Mouse (Mus musculus): Measurements from ENCODE around the gene Bola1. TPM values are rescaled to one million over a fixed set of nuclear protein-coding genes. Genes with fewer than 3 reads are reported as not detected.
"Not testable (repeated sequence)": the region's sequence is repeated elsewhere in the genome, so short reads cannot be mapped to it uniquely, and the experiment has no call there.

The Bola1 gene
- total RNA-seq, 2 experiments from 2014 or later, result 28.6 to 31.3 TPM

DNA sequence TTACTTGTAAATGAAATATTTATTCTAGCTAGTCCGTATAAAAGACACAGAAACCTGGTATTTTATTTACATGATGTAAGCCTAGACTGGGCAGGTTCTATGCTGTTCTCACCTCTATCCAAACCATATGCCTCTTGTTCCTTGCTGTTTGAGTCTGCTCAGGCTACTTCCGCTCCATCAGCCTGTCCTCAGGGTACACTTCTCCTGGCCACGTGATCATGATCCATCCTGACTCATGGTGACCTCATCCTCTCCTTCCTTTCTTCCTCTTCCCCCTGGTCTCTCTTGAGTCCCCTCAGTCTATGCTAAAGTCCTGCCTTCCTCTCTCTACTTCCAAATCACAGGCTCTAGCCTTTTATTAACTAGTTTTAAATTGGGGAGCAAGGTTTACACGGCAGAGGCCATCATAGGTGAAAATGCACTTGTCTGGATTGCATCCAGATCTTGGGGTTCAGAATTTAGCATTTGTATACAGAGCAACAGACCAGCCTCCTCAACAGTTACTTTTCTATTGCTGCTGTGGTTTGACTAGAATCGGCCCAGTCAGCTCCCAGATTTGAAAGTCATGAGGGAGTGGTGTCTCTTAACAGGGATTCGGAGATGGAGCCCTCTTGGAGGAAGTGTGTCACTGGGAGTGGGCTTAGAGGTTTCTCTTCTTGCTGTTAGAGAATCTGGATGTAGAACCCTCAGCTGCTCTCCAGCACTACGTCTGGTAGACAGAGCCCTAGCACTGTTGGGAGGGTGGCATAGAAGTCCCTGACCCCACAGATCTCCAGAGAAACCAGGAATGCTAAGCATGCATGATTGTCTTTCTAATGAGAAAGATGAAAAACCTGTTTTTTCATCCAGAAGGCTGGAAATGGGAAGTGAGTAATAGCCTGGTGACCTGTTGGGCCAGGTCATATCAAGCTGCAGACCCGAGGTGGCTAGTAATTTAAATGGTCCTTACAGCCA, 7.5 kb upstream of the Bola1 start:
- no peak for DNase-seq

DNA sequence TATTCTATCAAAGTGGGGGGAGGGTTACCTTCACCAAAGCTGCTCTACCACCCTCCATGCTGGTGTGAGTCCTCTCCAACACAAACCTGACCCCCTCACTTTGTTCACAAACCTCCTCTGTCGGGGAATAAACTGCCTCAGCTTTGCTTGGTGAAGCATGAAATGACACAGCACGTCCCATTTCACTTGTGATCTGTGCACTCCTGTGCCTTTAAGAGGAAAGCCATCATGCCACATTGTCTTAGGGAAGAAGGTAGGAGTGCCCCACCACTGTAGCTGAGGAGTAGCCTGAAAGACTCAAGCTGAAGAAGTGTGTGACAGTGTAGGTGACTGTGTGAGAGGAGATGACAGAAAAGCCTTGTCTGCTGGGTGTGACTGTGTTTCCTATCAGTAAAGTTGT, 5.9 kb upstream of the Bola1 start:
- no peak for DNase-seq

DNA sequence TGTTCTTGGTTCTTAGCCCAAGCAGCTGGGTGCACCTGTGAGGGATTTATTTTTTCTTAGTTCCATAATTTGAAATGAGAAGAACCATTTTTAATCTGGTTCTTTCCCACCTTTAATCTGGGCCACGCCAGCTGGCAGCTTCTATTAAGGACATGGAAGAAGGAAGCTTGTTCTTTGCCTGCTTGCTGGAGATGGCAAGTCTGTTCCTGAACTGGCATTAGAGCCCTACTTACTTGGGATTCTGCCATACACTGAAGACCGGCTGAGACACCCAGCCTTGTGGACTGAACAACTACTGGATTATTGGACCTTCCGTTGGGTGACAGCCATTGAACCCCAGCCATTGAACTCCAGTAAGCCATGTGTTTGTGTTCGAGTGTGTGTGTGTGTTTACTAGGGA, 3.3 kb upstream of the Bola1 start:
- no peak for DNase-seq

DNA sequence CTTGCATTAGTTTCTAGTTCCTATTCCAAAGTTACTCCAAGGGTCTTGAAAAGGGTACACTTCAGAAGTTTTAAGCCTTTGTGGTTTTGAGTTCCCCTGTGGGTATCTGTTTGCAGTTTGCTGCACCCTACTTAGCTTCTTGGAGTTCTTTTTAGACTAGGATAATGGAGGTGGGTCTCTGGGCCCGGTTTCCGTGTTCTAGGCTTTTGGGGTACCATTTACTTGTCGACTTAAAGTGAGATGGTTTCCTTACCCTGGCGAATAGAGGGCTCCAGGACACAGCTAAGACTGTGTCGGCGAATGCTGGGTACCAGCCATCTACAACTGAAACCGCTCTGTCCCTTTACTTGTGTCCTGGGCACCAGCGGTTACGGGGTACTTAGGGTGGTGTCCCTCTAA, 2.1 kb upstream of the Bola1 start:
- DNase-seq, result peak; percentile 37

DNA sequence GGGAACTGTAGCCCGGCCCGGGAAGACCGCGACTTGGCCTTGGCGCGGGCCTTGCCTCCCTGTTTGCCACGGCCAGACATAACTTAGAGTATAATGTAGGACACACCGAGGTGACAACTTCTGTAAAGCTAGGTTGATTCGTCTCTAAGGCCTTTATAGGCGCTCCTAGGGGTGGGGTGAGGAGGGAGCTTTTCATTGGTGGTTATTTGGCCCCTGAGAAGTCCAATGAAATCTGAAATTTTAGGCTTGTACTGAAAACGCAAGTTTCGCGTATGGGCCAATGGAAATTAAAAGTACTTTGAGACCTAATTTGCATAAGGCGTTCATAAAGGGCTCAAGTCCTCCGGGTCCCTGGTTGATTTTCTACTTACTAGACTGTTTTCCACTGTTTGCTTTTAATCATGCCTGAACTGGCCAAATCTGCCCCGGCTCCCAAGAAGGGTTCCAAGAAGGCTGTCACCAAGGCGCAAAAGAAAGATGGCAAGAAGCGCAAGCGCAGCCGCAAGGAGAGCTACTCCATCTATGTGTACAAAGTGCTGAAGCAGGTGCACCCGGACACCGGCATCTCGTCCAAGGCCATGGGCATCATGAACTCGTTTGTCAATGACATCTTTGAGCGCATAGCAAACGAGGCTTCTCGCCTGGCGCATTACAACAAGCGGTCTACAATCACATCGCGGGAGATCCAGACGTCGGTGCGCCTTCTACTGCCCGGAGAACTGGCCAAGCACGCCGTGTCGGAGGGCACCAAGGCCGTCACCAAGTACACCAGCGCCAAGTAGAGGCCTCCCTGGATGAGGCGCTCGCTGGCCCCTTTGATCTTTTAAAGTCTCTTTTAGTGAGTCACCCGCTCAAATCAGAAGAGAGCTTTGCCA, 1.5 kb upstream of the Bola1 start, which contains the start of the genes Hist2h2ac and Hist2h2be:
Gene Hist2h2ac (minus strand): TSS at position 116 of the 875 bp plus-strand sequence.
Gene Hist2h2be (plus strand): TSS at position 355 of the 875 bp plus-strand sequence.
- peak; percentile 91 for DNase-seq

DNA sequence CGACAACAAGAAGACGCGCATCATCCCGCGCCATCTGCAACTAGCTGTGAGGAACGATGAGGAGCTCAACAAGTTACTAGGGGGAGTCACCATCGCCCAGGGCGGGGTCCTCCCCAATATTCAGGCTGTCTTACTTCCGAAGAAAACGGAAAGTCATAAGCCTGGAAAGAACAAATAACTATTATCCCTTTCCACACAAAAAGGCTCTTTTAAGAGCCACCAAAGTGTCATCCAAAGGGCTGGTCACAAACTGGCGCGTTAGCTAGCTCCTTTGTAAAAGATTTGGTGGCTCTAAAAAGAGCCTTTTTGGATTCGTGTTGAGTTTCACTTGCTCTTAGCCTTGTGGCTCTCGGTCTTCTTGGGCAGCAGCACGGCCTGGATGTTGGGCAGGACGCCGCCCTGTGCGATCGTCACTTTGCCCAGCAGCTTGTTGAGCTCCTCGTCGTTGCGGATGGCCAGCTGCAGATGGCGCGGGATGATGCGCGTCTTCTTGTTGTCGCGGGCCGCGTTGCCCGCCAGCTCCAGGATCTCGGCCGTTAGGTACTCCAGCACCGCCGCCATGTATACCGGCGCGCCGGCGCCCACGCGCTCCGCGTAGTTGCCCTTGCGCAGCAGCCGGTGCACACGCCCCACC, 739 bp upstream of the Bola1 start:
- peak; percentile 35 for DNase-seq

DNA sequence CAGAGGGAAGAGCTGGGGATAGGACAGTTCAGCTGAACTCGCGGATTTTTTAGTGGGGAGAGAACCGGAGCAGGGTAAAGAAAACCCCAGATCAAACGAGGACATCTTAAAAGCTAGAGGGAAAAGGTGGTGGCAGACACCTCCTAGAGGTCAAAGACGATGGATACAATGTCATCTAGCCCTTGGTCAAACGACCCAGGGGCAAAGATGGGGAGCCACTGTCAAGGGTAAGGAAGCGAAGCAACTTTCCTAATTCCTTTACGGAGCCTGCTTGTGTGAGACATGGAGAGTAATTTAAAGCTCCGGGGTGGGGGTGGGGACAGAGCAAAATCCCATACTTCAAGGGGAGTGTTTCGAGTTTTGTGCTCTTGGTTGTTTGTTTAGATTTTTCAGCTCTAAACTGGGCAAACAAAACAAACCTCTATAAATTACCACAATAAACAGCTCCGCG, 293 bp downstream of the Bola1 start:
- DNase-seq, result peak; percentile 36

DNA sequence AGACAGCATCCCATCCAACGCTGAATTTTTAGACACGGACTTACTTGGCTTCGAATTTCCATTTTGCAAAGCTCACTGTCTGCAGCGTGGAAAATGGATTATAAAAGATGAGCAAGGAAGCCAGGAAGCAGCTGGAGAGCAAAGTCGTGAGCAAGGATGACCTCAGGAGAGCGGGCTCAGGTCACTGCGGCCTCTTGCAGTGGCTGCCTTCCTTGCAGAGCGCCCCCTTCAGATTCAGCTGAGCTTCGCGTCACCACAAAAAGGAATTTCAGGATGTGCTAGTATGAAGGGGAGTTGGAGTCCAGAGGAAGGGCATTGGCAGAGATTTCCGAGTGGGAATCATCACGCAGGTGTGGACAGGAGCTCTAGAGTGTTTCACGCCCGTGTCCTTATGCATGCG, 10.3 kb downstream of the Bola1 start:
- DNase-seq, result peak; percentile 51

DNA sequence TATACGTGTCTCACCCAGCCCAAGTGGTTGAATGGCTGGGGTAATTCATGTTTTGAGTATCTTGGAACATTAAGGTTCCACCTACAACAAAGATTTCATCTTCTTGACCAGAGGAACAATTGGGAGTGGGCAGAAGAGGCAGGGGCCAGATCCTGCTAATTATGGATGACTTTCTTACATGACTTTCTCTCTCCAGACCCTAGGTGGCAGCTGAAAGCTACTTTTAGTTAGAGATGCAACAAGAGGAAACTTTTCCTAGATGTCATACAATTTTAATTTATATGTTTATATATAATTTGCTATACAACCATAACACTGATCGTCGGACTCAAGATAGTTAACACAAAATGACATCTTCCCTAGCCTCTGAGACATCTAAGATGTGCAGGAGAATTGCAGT, 11.7 kb downstream of the Bola1 start:
- no peak for DNase-seq

DNA sequence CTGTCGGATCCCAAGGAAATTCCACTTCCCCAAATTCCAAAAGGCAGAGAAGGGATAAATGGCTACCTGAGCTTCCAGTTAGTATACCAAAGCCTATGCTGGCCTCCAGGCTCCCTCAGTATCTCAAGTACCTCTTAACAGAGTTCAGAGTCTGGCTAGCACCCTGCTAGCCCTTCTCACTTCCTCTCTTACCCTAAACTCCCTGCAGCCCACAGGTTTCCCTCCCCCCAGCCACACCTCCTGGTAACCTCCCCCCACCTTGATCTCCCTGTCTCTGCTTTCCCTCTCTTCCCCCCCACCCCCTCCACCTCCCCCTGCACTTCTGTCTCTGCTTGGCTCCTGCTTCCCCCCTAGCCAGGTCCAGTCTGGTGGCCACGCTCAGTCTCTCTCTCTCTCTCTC, 19.8 kb downstream of the Bola1 start:
- DNase-seq, result no peak

DNA sequence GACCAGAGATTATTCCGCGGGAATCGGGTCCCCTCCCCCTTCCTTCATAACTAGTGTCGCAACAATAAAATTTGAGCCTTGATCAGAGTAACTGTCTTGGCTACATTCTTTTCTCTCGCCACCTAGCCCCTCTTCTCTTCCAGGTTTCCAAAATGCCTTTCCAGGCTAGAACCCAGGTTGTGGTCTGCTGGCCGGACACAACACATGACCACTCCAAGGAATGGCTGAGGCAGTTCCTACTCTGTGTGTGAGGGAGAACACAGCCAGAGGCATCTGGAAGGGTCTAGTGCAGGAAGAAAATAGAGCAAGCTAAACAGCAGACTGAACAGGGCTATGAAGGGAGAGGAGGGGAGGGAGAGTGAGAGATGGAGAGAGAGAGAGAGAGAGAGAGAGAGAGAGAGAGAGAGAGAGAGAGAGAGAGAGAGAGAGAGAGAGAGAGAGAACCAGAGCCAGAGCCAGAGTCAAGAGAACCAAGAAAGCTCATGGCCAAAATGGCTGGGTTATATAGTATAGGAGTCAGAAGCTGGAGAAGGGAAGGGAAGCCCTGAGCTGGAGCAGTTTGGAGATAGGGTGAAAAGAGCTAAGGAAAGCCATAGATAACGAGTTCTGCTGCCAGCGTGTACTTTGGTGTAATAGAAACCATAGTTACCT, 20.8 kb downstream of the Bola1 start:
- not testable (repeated sequence) for DNase-seq

DNA sequence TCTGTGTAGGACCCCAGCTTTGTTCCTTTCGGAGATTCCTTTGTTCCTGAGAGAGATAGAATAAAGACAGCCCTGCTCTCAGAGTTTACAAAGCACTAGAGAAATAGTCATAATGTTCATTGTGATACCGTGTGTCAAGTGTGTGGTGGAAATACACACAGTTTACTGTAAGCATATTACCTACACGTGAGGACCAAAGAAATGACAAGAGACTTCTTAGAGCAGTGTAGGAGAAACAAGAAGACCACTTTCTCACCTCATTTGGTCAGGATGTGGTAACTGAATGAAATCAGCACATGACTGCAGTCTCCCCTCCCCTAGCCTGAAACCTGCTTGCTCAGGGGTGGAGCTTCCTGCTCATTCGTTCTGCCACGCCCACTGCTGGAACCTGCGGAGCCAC, 21.3 kb downstream of the Bola1 start:
- no peak for DNase-seq

DNA sequence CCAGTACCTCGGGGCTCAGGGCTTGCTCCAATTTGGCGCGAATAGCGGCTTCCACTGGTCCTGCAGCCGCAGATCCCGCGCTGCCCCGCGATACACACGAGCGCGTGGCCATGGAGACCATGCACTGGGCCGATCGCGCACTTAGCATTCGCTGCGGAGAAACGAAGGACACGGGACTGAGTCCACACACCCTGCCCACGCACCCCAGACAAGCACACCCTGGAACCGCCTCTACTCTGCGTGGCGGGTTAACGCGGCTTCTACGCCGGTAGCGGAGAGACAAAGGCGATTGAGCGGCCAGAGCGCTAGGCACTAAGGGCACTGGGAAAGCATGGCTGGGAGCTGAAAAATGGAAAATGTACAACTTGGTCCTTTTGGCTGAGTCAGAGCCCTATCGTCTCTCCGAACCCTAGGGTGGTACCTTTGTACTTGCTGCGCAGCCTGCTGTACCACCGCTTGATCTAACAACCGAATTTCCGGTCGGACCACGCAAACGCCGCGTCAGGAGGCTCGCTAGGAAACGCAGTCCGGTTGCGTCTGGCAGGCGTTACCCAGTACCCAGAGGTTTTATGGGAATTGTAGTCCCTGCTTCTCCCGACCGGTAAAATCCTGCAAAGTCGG, 22.3 kb downstream of the Bola1 start:
- DNase-seq, result peak; percentile 90

DNA sequence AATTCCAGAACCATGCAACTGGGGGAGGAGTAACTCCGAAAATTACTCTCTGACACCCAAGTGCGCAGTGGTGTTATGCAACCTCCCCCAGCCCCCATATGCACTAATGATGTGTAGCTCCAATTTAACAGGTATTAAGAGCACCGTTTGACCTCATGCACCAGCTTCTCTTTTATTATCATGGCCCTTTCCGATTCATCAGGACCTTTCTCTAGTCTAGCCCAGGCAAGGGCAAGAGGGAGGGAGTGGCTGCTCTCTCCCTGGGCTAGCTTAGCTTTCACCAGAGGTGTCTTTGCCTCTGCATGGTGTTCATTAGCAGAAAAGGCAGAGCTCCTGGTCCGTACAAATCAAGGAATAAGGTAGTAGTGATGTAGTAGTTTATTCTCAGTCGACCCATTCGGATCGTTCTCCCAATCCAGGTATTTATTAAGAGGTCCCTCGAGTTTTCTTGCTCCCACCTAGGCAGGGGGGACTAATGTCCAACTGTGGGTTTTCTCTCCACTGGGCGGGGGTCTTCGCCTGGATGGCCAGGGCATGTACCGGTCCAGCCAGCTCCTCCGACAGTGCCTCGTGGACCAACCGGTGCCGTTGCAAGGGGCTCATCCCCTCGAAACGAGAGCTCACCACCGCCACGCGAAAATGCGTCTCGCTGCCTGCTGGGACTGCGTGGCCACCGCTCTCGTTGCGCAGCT, 22.9 kb downstream of the Bola1 start:
- DNase-seq, result no peak

DNA sequence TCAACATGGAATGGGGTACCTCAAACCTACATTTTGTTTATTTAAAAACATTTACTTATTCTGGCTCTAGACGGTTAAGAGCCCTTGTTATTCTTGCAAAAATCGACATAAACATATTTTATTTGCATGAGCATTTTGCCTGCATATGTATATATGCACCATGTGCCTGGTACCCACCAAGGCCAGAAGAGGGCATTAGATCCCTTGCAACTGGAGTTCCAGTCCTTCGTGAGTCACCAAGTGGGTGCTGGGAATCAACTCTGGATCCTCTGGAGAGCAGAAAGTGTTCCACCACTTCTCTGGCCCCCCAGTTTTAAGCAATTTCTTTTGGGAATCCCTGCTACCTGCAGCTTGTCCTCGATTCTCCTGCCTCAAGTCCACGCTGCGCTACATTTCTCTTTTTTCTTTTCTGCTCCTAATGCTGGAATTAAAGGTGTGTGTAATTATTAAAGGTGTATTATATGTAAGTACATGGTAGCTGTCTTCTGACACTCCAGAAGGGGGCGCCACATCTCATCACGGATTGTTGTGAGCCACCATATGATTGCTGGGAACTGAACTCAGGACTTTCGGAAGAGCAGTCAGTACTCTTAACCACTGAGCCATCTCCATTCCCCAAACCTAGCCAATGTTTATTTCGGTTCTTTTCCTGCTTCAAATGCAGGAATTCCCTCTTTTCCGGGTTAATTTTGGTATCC, 23.7 kb downstream of the Bola1 start:
- DNase-seq, result no peak

DNA sequence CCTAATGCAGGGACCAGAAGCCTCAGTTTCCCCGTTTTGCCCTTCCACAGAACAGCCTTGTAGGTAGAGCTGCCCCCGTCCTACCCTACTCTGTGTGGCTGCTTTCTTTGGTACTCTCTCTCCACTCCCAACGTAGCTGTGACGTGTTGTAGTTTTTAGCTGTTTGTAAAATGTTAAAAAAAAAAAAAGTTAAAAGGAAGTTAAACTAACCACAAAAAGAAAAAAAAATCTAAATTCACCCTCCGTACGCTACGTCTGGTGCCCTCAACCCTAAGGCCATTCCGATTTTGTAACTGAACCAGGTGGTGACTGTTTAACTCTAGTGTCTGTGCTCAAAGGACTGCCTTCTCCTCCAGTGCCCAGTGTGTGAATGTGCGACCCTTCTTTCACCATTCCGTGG, 24.5 kb downstream of the Bola1 start:
- DNase-seq, result no peak

DNA sequence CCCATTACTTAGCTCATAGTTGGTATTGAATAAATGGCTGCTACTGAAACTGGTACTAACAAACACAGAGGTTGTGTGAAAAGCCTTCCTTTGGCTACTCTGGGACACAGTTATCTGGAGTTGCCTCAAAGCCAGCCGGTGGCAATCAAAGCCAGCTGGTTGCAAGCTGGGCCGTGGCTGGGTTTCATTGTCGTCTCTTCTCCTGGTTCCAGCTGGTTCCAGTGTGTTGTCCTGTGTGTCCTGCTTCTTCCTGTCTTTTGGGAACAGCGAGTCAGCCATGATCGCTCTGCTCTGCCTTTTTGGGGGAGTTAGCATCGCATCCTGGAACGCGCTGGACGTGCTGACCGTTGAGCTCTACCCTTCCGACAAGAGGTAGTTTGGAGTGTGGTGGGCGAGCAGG, 26.5 kb downstream of the Bola1 start:
- no peak for DNase-seq

DNA sequence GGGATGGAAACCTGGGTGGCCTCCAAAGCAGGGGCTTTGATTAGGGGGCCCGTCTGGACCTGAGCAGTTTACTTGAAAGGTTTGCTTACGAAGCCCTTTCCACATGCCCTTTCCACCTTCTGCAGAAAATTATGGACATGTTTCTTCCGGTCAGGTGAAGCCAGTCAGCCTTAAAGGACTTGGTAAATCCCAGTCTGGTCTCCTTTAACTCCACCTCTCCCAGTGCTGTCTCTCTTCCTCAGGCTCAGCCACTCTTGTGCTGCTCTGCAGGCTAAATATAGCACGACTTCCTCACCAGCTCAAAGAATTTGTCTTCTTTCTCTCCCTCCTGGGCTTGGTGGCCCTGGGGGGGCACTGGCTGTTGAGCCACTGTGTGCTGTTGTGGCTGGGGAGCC, 37.1 kb downstream of the Bola1 start:
- DNase-seq, result no peak

DNA sequence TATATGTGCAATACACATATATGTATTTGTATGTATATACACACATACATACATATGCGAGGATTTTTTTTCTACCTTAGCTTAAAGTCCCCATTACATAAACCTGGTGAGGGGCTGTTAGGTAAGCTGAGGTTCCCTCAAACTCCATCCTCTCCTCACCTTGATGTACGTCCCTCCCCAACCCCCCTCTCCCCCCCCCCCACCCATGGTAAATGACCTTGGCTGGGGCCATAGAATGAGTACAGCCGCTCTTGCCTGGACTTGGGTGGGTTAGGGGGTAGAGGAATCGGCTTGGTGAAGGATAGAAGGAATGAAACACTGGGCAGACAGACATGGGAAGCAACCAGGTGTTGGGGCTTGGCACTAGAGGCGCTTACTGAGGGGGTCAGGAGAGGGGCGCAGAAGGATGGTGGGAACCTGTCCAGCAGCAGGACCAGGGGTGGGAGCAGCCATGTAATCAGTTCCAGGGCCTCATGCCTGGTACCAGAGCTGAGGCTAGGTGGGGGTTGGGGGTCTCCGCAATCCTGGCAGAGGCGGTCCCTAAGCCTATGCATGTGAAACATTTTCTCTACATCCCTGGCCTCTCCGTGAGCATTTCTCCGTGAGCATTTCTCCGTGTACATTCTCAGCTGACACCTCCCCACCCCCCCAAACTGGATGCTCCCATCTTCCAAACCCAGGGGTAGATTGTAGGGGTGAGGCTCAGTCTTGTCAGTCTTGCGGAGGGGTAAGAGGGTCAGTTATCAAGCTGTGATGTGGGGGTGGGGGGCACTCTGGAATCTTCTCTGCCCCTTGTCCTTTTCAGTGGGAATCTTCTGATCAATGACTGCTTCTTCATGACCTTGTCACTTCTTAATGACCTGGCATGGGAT, 37.8 kb downstream of the Bola1 start:
- DNase-seq, result no peak
